Mouse (Mus musculus) T-cell, adult 2 months (primary cell): Measurements from ENCODE around the gene Dock2.

Source experiments
- DNase-seq: peaks from one replicate; pipeline ENCODE4 v3.0.0; 2022; ENCODE audit warnings: low spot score

The Dock2 gene

DNA sequence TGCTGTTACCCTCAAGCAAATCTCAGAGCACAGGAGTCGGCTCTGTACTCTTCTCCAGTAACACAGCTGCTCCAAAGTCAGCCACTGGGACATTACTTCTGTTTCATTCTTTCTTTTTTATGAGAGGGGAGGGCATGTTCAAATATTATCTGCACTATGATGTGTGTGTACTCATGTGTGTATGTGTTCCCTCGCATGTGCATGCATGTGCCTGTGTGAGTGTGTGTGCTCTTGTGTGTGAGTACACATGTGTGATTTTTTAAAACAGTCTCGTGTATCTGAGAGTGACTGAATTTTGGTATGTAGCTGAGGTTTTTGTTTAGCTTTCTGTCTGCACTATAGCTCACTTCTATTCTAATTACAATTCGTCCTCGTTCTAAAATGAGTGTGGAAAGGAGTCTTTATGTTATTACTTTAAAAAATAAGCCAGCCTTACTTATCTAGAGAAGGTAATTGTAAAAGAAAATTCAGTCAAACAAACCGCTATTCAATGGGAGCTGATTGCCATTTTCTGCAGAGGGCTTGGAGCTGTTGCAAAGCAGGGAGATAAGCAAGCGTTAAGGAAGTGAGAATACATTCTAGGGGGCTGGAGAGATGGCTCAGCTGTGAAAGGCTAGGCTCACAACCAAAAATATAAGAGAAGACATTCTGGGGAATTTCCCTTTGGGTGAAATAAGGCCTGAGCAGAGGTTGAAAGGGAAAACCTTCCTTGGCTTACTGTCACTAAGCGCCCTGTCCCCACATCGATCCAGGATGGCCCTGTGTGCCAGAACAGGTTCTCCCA lies 589.3 kb downstream of the Dock2 start:
- DNase-seq: no peak

DNA sequence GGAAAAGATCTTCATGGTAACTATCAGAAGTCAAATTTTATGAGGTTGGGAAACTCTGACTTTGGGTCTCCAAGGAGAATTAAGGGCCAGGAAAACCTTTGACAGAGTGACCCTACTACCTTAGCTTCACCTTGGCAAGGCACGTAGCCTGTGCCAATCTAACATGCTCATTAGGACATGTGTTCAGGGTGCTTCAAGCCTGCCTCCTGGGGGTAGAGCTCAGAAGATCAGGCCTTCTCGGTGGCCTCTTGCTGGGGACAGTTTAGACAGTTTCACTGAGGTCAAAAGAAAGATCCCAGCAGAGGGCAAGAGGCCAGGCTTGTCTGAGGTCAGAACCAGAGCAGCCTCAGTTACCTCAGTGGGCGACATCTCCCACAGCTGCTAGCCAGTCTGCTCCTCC lies 590.0 kb downstream of the Dock2 start:
- DNase-seq: no peak

DNA sequence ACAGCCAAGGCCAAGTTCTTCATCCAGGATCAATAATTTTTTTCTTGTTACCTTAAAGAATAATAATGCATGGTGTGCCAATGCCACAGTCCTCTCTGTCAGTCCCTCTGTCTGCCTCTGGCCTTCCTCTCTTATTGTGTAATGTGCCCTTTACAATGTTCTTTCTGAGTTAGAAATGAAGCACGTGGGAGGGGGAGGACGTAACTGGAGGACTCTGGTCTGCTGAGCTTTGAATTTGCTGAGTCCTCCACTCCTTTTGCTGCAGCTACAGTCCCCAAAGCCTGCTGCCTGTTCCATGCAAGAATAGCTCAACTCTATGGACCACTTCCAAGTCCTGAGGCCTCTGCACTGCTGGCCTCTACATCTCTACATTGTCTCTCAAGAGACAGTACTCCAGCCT lies 599.4 kb downstream of the Dock2 start:
- DNase-seq: no peak

DNA sequence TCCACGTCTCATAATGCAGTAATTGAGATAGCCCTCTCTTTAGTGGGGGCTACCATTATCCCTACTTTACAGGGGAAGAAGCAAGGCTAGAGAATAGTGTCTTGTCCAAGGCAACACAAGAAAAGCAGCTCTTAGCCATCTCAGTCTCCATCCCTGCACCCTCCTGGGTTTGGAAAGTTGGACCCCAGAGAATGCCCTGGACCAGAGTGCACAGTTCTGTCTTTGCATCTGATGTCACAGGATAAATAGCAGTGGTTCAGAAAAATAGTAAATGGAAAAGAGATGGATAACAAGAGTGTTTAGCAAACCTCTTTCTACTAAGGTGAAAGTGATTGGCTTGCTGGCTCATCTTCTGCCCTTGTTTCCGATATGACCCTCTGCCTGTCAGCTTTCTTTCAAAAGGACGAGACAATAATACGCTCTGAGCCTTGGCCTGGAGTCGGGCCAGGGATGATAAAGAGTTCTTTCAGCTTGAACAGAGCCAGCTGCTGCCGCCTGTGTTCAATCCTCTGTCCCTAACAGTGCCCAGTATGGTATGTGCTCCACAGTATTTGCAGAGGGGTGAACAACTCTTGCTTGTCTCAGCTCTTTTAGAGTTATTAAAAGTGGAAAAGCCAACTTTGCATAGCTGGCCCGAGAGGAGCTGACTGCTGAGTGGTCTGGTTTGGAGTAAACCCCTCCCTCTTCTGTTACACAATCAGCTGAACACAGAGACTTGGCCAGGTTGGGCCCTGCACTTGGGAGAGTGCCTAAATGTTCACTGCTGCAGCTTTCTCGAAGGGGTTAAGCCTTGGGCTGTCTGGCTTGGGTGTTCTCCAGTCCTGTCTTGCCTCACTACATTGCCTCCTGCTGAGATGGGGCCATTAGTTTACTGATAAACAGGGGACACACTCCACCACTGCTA lies 602.2 kb downstream of the Dock2 start:
- no peak for DNase-seq

DNA sequence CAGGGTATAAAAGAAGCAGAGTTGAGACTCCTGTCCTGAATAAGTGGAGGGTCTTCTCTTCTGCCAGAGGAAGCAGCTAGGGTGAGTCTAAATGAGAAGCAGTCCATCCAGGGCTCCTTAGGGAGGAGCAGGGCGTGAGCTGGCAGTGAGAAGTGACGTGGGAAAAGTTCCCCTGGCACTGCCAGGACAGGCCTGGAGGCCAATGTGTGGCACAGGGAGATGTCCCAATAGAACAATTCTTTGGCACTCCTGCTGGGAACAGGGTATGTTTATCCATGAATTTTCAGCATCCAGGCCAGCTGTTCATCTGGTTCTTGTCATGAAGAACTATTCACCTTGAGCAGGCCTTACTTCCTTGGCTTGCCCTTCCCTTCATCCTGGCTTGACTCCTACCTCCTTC lies 604.9 kb downstream of the Dock2 start:
- no peak for DNase-seq
